Mouse (Mus musculus) retina, postnatal 1 day (tissue): ENCODE measurements at regions not wholly inside any gene's neighbourhood (a gene's known extent, or its start where the extent isn't known, plus 50 kb on each side); places are given as distances from the start of the nearest gene placed in this dataset.
"Not testable (repeated sequence)": the region's sequence is repeated elsewhere in the genome, so short reads cannot be mapped to it uniquely, and the experiment has no call there.

Source experiments
- DNase-seq: peaks from one replicate; pipeline ENCODE4 v3.0.0-alpha.2; 2012

DNA sequence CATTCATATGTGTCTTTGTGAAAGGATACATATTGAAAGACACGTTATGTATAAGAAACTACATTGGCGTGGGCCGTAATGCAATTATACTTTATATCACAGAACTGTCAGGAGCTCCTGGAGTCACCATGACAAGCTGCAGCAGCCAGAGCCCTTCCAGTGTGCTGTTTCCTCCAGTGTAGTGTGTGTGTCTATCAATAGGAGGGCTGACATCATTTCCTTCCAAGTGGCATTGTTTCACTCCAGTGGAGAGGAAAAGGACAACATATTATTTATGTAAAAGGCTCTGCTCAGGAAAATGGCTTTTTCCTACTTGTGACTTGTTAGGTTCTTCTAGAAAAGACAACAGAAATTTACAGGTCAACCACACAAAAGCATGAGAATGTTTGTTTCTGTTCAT, 172.5 kb downstream of the Ankrd50 start:
- peak; percentile 20 for DNase-seq

DNA sequence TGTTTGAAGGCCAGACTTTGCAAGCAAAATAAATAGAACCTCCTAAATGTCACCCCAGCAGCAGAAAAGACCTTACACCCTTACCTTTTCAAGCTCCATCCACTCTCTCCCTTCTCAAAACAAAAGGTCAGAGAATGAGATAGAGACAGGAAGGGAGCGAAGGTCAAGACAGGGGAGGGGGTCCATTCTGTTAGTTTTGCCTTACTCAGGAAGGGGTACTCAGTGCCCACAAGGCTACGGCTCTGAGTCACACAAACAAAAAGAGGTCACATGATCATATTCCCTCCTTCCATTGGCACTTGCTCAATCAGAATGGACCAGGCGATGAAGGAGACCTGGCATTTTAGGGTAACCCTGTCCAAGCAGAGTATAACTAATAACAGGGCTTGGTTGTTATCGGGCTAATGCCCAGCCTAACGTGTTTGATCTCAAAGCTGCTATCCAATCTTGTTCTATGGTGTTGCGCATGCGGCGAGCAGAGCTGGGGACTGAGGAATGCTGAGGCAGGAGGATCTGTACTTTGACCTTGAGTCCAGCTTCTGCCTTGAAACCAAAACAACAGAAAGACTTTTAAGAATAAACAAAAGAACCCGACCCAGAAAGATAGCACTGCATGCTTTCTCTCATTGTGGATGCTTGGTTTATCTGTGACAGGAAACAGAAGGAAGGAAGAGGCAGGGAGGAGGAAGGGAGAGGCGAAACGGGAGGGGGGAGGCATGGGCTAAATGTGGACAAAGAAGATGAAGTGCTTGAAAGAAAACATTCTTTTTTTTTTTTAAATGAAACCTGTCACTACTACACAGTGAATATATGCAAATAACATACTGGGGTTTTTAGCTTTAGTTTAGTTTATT, 184.5 kb downstream of the Ankrd50 start:
- DNase-seq = no peak

DNA sequence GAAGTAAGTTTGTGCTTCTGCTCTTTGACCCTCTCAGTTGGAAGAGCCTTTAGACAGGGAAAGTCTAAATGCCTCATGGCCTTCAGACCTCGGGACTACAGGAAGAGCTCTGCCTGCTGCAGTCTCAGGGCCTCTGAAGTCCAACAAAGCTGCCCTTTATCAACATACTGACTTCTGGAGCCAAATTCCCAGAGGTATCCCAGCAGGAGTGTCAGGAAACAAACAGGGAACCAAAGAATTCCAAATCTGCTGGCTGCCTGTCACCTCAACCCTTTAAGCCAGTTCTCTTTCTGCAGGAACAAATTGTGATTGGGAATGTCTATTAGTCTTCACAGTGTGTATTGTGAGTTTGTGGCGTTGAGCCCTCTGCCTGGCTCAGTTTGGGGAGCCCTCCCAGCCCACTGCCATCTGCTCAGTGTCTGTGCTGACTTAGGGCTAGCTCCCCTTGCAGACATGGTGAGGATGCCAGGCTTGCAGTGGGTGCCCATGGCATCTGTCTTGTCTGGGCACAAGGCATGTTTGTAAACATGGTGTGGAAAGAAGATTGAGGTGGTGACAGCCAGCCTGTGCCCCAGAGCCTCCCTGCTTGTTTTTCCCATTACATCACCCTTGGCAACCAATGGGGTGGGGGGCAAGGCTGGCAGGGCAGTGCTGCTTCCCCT, 185.3 kb downstream of the Ankrd50 start:
- DNase-seq = no peak

DNA sequence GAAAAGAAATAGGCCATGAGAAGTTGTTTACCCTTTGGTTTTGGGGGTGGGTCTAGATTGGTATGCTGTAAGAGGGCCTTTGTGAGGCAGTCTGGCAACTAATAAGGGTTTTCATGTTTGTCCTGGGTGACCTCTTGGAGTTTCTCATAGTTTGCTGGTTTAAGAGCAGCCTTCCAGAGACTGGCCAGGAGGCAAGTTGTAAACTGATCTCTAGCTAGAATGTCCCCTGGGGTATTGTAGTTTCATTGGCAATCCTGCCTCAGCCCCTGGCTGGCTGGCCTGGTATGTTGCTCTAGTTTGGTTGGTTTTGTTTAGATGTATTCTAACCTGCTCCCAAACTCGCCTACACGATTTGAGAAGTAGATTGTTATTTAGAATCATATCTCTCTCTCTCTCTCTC, 187.1 kb downstream of the Ankrd50 start:
- DNase-seq = no peak

DNA sequence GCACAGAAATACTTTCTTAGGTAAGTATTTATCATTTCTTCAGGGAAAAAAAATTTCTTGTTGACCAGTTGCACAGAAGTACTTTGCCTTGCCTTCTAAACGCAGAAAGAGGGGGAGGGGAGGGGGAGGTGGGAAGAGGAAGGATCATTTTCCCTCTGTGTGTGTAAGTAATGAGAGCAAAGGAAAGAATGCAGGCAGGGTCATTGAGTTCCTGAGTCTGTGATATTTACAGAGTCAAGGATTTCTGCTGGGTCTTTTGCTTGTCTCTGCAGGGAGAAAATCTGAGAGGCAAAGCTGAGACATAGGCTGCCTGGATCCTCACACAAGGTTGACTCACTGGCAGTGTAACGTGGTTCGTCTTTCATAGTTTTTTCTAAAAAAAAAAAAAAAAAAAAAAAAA, 195.6 kb downstream of the Ankrd50 start:
- no peak for DNase-seq

DNA sequence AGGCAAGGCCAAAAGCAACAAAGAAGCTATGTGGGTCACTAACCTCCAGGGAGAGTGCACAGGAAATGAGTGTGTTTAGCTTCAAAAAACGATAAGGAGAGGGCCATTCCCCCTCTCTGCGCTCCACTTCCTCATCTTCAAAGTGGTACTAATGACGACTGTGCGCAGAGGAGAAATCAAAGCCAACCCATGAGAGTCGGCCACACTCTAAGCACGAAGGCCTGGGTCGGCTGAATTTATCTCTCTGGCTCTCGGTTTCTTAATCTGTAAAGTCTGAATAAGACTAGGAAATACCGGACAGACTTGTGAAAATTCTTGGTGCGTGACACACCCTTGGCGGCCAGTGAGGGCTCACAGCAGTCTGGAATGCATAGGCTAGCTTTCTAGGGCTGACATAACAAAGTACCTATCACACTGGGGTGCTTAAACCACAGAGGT, 200.9 kb downstream of the Ankrd50 start:
- DNase-seq = no peak

DNA sequence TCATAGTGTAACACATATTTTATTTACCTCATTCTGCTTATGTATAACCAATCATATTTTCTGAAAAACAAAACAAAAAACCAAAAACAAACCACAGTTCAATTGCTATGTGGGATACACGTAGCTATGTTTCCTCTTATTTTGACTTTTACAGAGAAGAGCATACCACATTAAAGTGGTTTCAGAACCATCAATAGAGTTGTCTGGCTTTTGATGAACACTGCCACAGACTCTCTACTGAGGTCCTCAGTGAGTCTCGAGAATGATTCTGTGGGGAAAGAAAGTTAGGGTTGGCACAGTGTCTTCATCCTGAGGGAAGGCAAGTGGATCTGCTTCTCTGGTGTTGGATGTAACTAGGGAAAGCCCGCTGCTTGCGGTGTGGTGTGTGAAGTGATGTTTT, 201.8 kb downstream of the Ankrd50 start:
- DNase-seq = no peak

DNA sequence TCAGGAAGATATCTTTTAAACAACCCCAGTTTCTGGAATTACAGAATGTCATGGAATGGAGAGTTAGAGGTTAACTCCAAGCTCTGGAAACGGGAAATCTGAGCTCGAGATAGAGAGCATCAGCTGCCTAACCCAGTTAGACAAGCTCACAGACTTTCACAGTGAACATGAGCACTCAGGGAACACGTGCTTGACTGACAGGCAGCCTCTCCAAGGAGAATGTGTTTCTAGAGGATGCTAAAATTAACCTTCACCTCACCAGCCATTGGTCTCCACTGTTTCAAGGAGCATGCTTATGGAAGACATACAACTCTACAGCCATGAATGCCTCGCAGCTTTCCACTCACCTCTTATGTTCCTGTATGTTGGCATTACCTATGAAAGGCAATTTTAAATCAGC, 203.0 kb downstream of the Ankrd50 start:
- DNase-seq = no peak

DNA sequence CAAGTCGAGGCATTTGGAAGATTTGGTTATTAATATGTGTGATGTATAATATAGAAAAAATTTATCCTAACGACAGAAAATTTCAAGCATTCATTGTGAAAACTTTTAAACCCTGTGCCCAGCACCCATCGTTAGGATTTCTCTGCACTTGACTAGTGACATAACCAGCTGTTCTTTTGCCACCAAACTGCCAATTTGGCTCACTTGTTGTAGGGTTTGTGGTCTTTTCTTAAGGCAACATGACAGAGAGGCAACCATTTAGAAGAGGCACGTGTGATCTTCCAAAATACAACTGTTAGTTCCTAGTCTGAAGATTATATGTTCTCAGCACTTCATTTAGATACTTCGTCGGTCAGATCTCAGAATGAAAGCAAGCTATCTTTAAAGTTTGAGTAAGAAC, 203.8 kb downstream of the Ankrd50 start:
- no peak for DNase-seq

DNA sequence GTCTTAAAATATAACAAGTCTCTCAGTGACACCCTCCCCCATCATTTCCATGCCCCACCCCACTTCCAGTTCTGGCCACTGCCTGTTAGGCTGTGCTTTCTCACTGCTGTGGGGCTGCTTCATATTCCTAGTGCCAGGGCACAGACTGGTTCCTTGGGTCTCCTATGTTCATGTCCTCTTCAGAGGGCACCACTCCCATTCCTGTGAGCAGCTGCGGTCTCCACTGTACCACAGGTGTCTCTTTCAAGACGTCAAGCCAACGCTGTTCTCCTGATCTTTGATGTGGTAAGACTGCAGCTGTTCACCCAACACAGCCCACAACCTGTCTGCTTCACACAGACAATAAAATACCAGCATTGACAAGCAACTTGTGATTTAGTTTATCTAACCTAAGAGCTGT, 204.5 kb downstream of the Ankrd50 start:
- no peak for DNase-seq

DNA sequence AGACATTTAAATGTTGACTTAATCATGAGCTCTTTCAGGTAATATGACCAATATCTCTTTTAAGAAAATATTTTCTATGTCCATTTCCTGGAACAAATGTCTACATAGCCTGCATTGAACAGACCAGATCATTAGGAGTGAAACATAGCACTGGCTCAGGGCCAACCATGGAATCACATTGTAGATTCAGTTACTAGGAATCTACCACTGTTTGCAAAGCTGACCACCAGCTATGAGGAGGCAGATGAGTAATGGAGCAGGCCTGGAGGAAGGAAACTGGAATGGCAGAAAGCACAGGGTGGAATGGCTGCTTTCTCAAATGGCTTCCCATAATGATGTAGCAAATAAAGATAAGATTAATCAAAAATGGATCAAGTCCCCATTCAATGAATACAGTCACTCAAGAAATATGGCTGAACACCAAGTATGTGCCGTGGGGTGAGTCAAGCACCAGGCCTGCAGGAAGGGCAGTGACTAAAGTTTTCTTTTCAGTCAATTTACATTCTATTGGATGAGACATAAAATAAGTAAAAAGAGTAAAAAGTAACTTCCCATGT, 207.6 kb downstream of the Ankrd50 start:
- no peak for DNase-seq

DNA sequence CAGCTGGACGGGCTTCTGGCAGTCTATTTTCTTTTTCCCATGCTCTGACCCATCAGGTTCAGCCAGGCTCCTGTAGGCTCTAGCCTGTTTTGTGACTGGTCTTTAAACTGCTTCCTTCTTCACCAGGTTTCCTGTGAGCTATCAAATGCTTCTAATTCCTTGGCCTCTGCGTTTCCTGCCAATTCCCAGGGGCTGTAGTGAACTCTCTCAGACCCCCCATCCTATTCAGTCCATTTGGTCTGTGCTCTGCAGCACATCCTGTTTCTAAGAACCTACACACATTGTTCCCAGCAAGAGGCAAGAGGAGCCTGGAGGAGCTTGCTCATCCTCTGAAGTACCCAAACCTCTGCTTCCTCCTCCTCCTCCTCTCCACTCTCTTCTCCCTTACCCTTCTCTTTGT, 209.3 kb downstream of the Ankrd50 start:
- DNase-seq = no peak

DNA sequence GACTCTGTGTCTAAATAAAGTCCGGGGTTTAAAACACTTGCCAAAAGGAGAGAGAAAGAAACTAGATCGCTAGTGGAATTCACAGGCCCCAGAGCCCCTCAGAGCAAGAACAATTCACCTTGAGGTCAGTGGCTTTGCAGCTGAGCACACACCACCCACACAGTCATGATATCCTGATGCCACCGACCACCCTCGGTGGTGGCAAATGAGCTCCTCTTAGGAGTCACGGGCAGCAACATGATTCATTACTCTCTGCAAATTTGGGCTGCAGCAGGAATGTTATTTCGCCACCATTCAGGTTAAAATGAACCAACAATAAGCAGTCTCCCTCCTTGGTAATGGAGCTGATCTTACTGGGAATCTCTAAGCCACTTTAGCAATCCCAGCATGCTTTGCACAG, 213.9 kb downstream of the Ankrd50 start:
- no peak for DNase-seq

DNA sequence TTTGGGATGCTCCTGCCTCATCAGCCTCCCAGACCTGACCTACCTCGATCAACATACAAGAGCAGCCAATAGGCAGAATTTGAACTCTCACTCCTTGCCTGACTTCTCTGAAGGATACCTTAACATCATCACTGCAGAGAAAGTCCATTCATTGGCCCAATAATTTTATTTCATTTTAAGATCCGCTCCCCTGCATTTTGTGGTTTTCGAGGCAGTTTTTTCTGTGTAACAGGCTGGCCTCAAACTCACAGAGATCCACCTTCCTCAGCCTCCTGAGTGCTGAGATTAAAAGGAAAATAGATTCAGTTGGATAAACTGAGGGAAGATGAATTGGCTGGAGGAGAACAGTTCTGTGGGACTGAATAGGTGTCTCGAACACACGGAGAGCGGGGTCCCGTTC, 216.4 kb downstream of the Ankrd50 start:
- no peak for DNase-seq

DNA sequence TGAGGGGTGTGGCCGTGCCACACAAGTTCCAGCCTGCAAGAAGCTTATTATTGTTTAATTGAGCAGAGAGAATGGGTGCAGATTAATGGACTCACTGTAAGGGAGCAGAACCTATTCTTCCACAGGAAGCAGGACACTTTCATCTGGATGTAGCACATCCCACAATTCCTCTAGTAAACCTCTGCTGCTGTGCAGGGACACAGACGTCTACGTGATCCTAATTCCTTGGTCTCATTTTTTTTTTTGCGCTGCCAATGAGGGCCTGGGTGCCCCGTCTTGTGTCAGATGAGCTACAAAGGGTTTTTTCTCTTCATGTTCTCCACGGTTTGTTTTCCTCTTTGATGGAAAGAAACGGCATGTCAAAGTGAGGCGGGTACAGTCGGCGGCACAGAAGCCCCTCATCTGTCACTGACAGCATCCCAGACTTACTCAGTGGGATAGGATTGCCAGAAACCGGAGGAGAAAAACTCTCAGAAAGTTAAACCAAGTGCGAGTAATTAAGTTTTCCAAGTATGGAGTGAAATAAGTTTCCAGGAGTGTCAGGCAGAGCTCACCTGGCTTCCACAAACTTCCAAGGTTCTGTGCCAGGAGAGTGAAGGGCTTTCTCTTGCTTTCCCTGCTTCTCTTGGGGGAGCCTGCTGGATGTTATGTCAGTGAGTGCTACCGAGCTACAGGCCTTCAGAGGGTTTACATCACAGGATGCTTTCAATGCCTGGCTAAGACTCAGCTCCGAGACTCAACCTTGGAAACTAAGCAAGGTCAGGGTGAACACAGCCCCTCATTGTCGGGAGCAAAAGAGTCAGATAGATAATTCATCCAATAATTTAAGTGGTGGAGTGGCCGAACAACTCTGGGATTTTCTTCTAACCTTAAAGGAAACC, 221.1 kb downstream of the Ankrd50 start:
- peak; percentile 21 for DNase-seq

DNA sequence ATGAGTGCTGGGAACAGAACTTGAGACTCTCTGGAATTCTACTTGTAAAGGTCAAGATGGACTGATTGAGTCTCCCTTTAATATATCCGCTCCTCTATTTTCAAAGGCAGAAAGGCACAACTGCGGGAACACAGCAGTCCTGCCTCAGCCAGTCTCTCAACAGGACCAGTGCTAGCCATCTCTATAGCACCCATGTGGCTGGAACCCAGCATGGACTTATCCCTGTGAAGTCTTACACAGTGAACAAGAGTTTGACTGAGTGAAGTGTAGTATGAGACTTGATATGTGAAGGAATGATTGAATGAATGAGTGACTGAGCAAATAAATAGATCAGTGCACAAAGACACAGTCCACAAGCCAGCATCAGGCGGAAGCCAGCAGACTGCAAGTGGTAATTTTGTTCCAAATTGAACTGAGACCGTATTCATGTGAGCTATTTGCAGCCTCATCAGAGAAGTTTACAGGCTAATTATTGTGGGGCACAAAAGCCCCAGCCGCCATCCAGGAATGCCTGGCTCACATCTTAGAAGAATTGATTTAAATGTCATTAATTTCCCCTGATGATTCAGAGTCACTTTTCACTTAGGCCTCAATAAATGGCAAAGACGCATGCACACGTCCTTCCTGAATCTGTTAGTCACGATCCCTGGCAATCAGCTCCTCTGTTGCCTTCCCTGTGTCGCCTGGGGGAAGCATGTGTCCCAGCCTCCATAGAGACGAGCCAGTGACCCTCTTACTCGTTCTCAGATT, 223.1 kb downstream of the Ankrd50 start:
- no peak for DNase-seq

DNA sequence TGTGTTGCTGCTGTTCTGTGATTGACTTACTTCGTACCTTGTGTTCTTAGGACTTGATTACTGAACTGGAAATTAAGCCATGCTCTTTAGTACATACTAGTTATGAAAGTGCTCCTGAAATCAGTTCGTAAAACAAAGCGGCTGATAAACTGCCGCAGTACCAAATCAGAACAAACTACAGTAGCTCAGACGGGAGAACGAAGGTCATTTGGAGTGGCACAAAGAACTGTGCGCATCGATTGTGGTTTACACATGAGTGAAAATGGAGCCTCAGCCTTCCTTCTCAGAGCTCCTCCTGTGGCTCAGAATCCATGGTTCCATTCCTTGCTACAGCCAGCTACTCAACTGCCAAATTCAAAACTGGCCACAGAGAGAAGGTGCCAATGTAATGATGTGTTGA, 225.4 kb downstream of the Ankrd50 start:
- DNase-seq = not testable (repeated sequence)

DNA sequence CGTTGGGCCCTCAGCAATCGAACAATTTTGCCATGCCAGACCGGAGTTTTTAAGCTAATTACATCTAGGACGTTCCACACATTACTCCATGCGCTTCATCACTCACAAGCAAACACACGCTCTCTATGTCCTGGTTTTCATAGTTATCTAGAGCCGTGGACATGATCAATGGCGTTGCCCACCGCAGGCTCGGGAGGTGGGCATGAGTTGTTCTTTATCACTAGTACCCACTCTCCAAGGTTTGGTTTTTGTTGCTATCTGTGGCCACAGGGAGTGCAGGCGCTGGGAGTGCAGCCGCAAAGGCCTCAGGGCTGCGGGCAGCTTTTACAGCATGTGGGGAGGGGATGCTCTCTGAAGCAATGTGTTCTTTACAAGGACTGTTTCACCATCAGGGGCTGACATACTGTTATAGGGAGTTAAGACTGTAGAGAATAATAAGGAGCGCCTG, 226.8 kb downstream of the Ankrd50 start:
- DNase-seq = no peak

DNA sequence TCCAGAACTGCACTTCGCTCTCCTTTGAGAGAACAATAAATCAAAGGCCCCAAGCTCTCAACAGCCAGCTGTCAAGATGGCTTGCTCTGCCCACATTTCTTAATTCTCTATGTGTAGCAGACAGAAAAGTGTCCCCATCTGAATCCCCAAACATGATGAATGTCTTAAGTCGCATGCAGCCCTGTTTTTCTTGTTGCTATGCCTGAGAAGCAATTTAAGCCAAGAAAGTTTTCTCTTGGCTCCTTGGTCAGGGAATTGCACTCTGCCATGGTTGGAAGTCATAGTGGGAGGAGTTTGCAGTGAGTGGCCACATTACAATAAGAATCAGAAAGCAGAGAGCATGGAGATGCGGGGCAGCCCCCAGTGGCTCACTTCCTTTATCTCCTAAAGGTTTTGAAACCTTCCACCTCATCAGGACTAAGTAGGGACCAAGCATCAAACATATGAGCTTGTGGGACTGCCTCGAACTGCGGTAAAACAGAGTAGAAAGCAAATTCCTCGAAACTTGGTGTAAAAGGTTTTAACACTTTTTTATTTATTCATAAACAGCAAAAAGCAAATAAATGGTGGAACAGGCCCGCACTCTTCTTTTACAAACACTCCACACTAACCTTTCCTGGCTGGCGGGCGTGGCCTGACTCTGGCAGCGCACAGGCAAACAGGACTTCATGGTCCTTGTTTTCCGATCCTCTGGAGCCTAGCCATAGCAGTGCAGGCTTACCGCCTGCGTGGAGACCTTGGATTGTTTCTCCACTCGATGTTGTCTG, 227.4 kb downstream of the Ankrd50 start:
- DNase-seq = no peak

DNA sequence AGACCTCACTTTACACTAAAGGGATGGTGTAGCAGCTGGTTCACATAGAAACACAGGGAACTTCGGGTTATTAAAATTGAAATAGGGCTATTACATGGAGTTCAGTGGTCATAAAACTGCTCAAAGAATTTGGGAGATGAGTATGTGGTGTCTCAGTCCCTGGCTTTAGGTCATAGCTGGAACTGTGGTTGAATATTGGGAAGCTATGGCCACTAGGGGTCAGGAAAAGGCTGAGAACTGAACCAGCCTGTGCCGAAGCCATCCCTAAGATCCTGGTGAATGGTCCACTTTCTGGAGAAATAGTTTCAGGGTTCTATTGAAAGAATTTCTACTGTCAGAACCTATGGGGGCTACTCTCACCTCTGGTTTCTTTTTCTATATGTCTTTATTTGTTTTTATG, 229.0 kb downstream of the Ankrd50 start:
- peak; percentile 60 for DNase-seq

DNA sequence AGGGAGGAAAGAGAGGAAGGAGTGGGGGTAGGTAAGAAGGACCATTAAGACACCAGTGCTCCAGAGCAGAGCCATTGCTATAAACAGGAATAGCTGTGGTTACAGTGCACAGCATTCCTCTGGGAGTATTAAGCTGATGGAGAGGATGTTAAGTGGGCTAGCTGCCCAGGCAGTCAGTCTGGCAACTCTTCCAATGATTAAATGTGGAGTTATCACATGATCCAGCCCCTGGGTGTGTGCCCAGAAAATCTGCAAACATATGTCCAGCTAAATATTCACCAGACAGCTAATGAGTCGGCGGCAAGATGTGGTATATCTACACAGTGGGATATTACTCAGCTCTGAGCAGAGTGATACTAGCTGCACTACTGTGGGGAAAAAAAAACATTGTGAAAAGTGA, 229.7 kb downstream of the Ankrd50 start:
- DNase-seq = no peak

DNA sequence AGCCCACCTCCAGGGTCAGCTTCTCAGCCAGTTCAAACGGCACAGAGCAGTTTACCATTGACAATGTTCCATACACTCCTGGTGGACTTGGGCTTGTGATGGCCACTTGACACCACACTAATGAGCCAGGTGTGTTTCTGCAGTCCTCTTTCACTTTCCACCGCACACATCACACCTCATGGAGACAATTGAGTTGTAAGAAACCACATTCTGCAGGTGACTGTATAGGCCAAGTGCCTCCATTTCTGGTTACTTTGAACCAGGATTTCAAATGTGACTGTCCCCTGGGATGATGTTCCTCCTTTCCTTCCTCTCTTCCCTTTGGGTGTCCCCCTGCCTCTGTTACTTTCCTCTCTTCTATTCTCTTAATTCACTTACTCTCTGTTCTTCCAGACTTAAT, 233.1 kb downstream of the Ankrd50 start:
- DNase-seq = no peak
